Mouse (Mus musculus): ENCODE measurements around the gene Ptbp3. TPM values are rescaled to one million over a fixed set of nuclear protein-coding genes. Genes with fewer than 3 reads are reported as not detected.
A peak's percentile ranks its signal among the peaks of the same experiment; 100 is the strongest.

Ptbp3 gene
- total and polyA plus RNA-seq, 3 experiments = 13.2 to 27.0 (median 25.0) TPM

- Histone ChIP-seq H3K27me3 (ENCODE audit: control insufficient read depth, insufficient read depth, low read length) (no peaks in the 10 kb centered on the region), H3K36me3 (ENCODE audit: control insufficient read depth, insufficient read depth, low read length) (no peaks in the 10 kb centered on the region), H3K9ac (ENCODE audit: low read depth, low read length) (no peak overlapping the region), H3K4me1 (ENCODE audit: control insufficient read depth, insufficient read depth, low read length) (no peaks in the 10 kb centered on the region; the same call in 1 of the 2 replicates), H3K79me2 (replicated peaks; ENCODE audit: control insufficient read depth, insufficient read depth, low read length) (no peaks in the 10 kb centered on the region), H3K4me3 (no peak overlapping the region), H3K27ac (no peak overlapping the region)
- no peak for TF ChIP-seq POLR2A (IDR thresholded peaks at IDR 0.05; ENCODE audit: insufficient read depth, low read depth, low read length)
- TF ChIP-seq EP300 (IDR thresholded peaks at IDR 0.05; ENCODE audit: insufficient read depth, low read depth, low read length) = no peak
- TF ChIP-seq CTCF (IDR thresholded peaks at IDR 0.05) = no peak
- intact Hi-C loops (cut with DNase I) = loop anchor here (2.0 kb wide), 1 partner anchor 26 kb away; the partner anchor contains the start of gene Susd1
- WGBS = 53% methylated on average over 6 of the region's 6 CpGs
- no peak for DNase-seq
These were observed 84.5 kb downstream of the Ptbp3 start for GRCm38 (mm10) chr4:59464661-59465060.

GRCm38 (mm10) chr4:59462494-59462893 lies 86.7 kb downstream of the Ptbp3 start:
- peaks cover 1% of the 10 kb centered on the region for H3K4me1 ChIP-seq (ENCODE audit: control insufficient read depth, insufficient read depth, low read length)
- TF ChIP-seq EP300 (IDR thresholded peaks at IDR 0.05; ENCODE audit: insufficient read depth, low read depth, low read length) (no peak), POLR2A (IDR thresholded peaks at IDR 0.05; ENCODE audit: insufficient read depth, low read depth, low read length) (no peak), CTCF (IDR thresholded peaks at IDR 0.05) (no peak)
- no peak for DNase-seq
- no peak overlapping the region for H3K27ac ChIP-seq
- WGBS = 86% methylated on average over 6 of the region's 6 CpGs
- intact Hi-C loops (cut with DNase I) = no loop called here
- no peak overlapping the region for H3K4me3 ChIP-seq
- no peak overlapping the region for H3K9ac ChIP-seq (ENCODE audit: low read depth, low read length)
- no peaks in the 10 kb centered on the region for H3K27me3 ChIP-seq (ENCODE audit: control insufficient read depth, insufficient read depth, low read length)
- no peaks in the 10 kb centered on the region for H3K36me3 ChIP-seq (ENCODE audit: control insufficient read depth, insufficient read depth, low read length)
- no peaks in the 10 kb centered on the region for H3K79me2 ChIP-seq (replicated peaks; ENCODE audit: control insufficient read depth, insufficient read depth, low read length)

- no peaks in the 10 kb centered on the region for H3K27me3 ChIP-seq (ENCODE audit: control insufficient read depth, insufficient read depth, low read length)
- H3K27ac ChIP-seq = no peak overlapping the region
- no peaks in the 10 kb centered on the region for H3K79me2 ChIP-seq (replicated peaks; ENCODE audit: control insufficient read depth, insufficient read depth, low read length)
- 75% methylated on average over 11 of the region's 11 CpGs for WGBS
- no peak overlapping the region for H3K4me3 ChIP-seq
- H3K4me1 ChIP-seq (ENCODE audit: control insufficient read depth, insufficient read depth, low read length) = peaks cover 1% of the 10 kb centered on the region
- intact Hi-C loops (cut with DNase I) = no loop called here
- H3K9ac ChIP-seq (ENCODE audit: low read depth, low read length) = no peak overlapping the region
- DNase-seq = no peak
- no peaks in the 10 kb centered on the region for H3K36me3 ChIP-seq (ENCODE audit: control insufficient read depth, insufficient read depth, low read length)
- TF ChIP-seq POLR2A (IDR thresholded peaks at IDR 0.05; ENCODE audit: insufficient read depth, low read depth, low read length) (no peak), EP300 (IDR thresholded peaks at IDR 0.05; ENCODE audit: insufficient read depth, low read depth, low read length) (no peak)
These were observed 87.9 kb downstream of the Ptbp3 start for GRCm38 (mm10) chr4:59461116-59461727.

GRCm38 (mm10) chr4:59459216-59459955 lies 89.8 kb downstream of the Ptbp3 start:
- peaks cover 1% of the 10 kb centered on the region; the same call in 1 of the 2 replicates for H3K4me1 ChIP-seq (ENCODE audit: control insufficient read depth, insufficient read depth, low read length)
- H3K9ac ChIP-seq (ENCODE audit: low read depth, low read length) = no peak overlapping the region
- no peaks in the 10 kb centered on the region for H3K27me3 ChIP-seq (ENCODE audit: control insufficient read depth, insufficient read depth, low read length)
- no peak for TF ChIP-seq EP300 (IDR thresholded peaks at IDR 0.05; ENCODE audit: insufficient read depth, low read depth, low read length)
- no peak for TF ChIP-seq POLR2A (IDR thresholded peaks at IDR 0.05; ENCODE audit: insufficient read depth, low read depth, low read length)
- TF ChIP-seq CTCF (IDR thresholded peaks at IDR 0.05) = no peak
- no peak overlapping the region for H3K27ac ChIP-seq
- H3K4me3 ChIP-seq = no peak overlapping the region
- no peak for DNase-seq
- H3K79me2 ChIP-seq (replicated peaks; ENCODE audit: control insufficient read depth, insufficient read depth, low read length) = no peaks in the 10 kb centered on the region
- intact Hi-C loops (cut with DNase I) = no loop called here
- 70% methylated on average over 13 of the region's 13 CpGs for WGBS
- H3K36me3 ChIP-seq (ENCODE audit: control insufficient read depth, insufficient read depth, low read length) = no peaks in the 10 kb centered on the region

- no peaks in the 10 kb centered on the region for H3K27me3 ChIP-seq (ENCODE audit: control insufficient read depth, insufficient read depth, low read length)
- no peaks in the 10 kb centered on the region for H3K79me2 ChIP-seq (replicated peaks; ENCODE audit: control insufficient read depth, insufficient read depth, low read length)
- H3K36me3 ChIP-seq (ENCODE audit: control insufficient read depth, insufficient read depth, low read length) = no peaks in the 10 kb centered on the region
- no peak overlapping the region for H3K9ac ChIP-seq (ENCODE audit: low read depth, low read length)
- H3K4me3 ChIP-seq = no peak overlapping the region
- no peak overlapping the region for H3K27ac ChIP-seq
- TF ChIP-seq CTCF (IDR thresholded peaks at IDR 0.05) (no peak), POLR2A (IDR thresholded peaks at IDR 0.05; ENCODE audit: insufficient read depth, low read depth, low read length) (no peak), EP300 (IDR thresholded peaks at IDR 0.05; ENCODE audit: insufficient read depth, low read depth, low read length) (no peak)
- peaks cover 1% of the 10 kb centered on the region for H3K4me1 ChIP-seq (ENCODE audit: control insufficient read depth, insufficient read depth, low read length)
- WGBS = 29% methylated on average over 9 of the region's 9 CpGs
- peak; percentile 30 to 33 for DNase-seq
- intact Hi-C loops (cut with DNase I) = no loop called here
These were observed 91.2 kb downstream of the Ptbp3 start for GRCm38 (mm10) chr4:59457941-59458340.

- Histone ChIP-seq H3K4me1 (ENCODE audit: control insufficient read depth, insufficient read depth, low read length) (peaks cover 1% of the 10 kb centered on the region), H3K36me3 (ENCODE audit: control insufficient read depth, insufficient read depth, low read length) (no peaks in the 10 kb centered on the region), H3K27me3 (ENCODE audit: control insufficient read depth, insufficient read depth, low read length) (no peaks in the 10 kb centered on the region), H3K4me3 (no peak overlapping the region), H3K79me2 (replicated peaks; ENCODE audit: control insufficient read depth, insufficient read depth, low read length) (no peaks in the 10 kb centered on the region), H3K27ac (no peak overlapping the region), H3K9ac (ENCODE audit: low read depth, low read length) (no peak overlapping the region)
- WGBS = 92% methylated on average over 5 of the region's 5 CpGs
- intact Hi-C loops (cut with DNase I) = no loop called here
- TF ChIP-seq EP300 (IDR thresholded peaks at IDR 0.05; ENCODE audit: insufficient read depth, low read depth, low read length) = no peak
- TF ChIP-seq CTCF (IDR thresholded peaks at IDR 0.05) = no peak
- TF ChIP-seq POLR2A (IDR thresholded peaks at IDR 0.05; ENCODE audit: insufficient read depth, low read depth, low read length) = no peak
- no peak for DNase-seq
These were observed 92.1 kb downstream of the Ptbp3 start for GRCm38 (mm10) chr4:59457091-59457490.

Measured in heart, adult 2 months (tissue).